Mouse (Mus musculus) embryonic facial prominence, embryonic 11.5 days (tissue): ENCODE data around the gene Phgdh. TPM values are rescaled to one million over a fixed set of nuclear protein-coding genes. Genes with fewer than 3 reads are reported as not detected.

Experiments
- ATAC-seq: fragments of 200-750 bp; cut with Nextera tagmentation; replicated peaks from 2 replicates; pipeline ENCODE4 v1.8.0; 2017; ENCODE audit warnings: low read depth; ENCODE audit not compliant: insufficient number of reproducible peaks, low FRiP score, low TSS enrichment
- DNase-seq: peaks from one replicate; pipeline ENCODE4 v3.0.0-alpha.2; 2015; ENCODE audit warnings: low spot score
- H3K27ac ChIP-seq: fragments of 300-500 bp; sonication (generic); replicated peaks from 2 replicates; pipeline ENCODE4 v1.5.1; 2014; ENCODE audit warnings: mild to moderate bottlenecking, low read depth, low read length, control low read depth
- H3K27me3 ChIP-seq: fragments of 300-500 bp; sonication (generic); 2 replicates; pipeline ENCODE4 v1.6.1; 2014; ENCODE audit warnings: mild to moderate bottlenecking, low read length, moderate library complexity, mixed read lengths; ENCODE audit not compliant: control insufficient read depth, insufficient read depth
- H3K36me3 ChIP-seq: fragments of 300-500 bp; sonication (generic); replicated peaks from 2 replicates; pipeline ENCODE4 v1.6.1; 2014; ENCODE audit warnings: low read depth, mild to moderate bottlenecking, low read length, moderate library complexity, mixed read lengths; ENCODE audit not compliant: control insufficient read depth, insufficient read depth
- H3K4me1 ChIP-seq: fragments of 300-500 bp; sonication (generic); 2 replicates; pipeline ENCODE4 v1.6.1; 2014; ENCODE audit warnings: low read length, mixed read lengths; ENCODE audit not compliant: control insufficient read depth, insufficient read depth
- H3K4me2 ChIP-seq: fragments of 300-500 bp; sonication (generic); 2 replicates; pipeline ENCODE4 v1.6.1; 2014; ENCODE audit warnings: low read depth, mild to moderate bottlenecking, control low read depth, low read length, moderate library complexity
- H3K4me3 ChIP-seq: fragments of 300-500 bp; sonication (generic); 2 replicates; pipeline ENCODE4 v1.5.1; 2014; ENCODE audit warnings: low read depth, low read length, control low read depth
- H3K9ac ChIP-seq: fragments of 300-500 bp; sonication (generic); replicated peaks from 2 replicates; pipeline ENCODE4 v1.6.1; 2014; ENCODE audit warnings: mild to moderate bottlenecking, control low read depth, low read length
- H3K9me3 ChIP-seq: fragments of 300-500 bp; sonication (generic); replicated peaks from 2 replicates; pipeline ENCODE4 v1.6.1; 2016; ENCODE audit warnings: mild to moderate bottlenecking, low read length, inconsistent platforms, mixed read lengths; ENCODE audit not compliant: control insufficient read depth
- WGBS: fragments of 180-500 bp; shearing (Covaris S2); extraction: QIAGEN DNeasy Blood & Tissue Kit; methylation state at CpG from one replicate; pipeline ENCODE4 v1.1.7; 2014; 5-methylcytosine and 5-hydroxymethylcytosine counted together
- polyA plus RNA-seq: library from polyadenylated mRNA; unstranded; fragments of >200 nt; fragmentation: Nextera tagmentation; extraction: Ambion mirVana; gene quantifications from 2 replicates; pipeline ENCODE4 v1.2.1, GENCODE M21; 2014

The Phgdh gene
- polyA plus RNA-seq, 1 experiment from 2014 or later, result 306 TPM

DNA sequence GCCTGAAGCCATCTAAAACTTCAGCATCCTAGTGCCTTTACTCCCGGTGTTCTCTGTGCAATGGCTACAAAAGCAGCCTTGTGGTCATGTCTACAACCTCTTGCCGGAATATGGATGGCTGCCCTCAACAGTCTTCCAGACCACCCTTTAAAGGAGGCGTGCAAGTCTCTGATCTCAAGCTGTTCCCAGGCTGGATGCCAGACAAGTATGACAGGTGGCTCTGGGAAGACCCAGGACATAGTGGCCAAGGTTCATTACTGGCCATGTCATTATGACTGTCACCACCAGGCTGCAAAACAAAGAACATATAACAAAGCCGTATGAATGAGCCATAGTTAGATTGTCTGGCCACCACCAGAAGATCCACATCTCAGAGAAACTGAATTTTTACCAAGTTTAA, 38.5 kb upstream of the Phgdh start:
- no peak for DNase-seq
- Histone ChIP-seq H3K4me2 (no peak overlapping the region), H3K4me1 (no peaks in the 10 kb centered on the region), H3K9ac (no peak overlapping the region), H3K27ac (no peak overlapping the region), H3K9me3 (no peaks in the 10 kb centered on the region), H3K4me3 (no peak overlapping the region), H3K27me3 (no peaks in the 10 kb centered on the region), H3K36me3 (no peaks in the 10 kb centered on the region)
- ATAC-seq, result no peak
- 83% methylated on average over 4 of the region's 4 CpGs for WGBS

DNA sequence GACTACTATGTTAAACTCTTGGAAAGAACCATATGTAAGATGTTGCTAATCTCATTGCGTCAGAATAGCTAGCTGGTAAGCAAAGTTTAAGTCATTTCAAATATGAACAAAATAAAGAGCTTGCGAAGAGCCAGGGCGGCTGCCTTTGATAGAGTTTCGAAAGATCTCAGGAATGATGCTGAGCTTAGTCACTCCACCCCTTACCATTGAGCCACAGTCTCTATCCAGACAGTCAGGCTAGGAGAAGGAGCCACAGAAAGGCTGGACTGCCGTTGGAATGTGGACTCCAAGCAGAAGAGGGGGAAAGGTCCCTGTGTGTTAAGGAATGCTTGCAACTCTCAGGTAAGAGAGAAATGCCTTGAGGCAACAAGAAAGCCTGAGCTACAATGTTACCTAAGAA, 35.2 kb upstream of the Phgdh start:
- WGBS, result 83% methylated on average over 5 of the region's 5 CpGs
- DNase-seq (no peak), ATAC-seq (no peak)
- H3K27ac ChIP-seq, result no peak overlapping the region
- no peak overlapping the region for H3K9ac ChIP-seq
- no peaks in the 10 kb centered on the region for H3K27me3 ChIP-seq
- no peak overlapping the region for H3K4me3 ChIP-seq
- no peak overlapping the region for H3K4me2 ChIP-seq
- H3K4me1 ChIP-seq, result no peaks in the 10 kb centered on the region
- no peaks in the 10 kb centered on the region for H3K36me3 ChIP-seq
- H3K9me3 ChIP-seq, result no peaks in the 10 kb centered on the region

DNA sequence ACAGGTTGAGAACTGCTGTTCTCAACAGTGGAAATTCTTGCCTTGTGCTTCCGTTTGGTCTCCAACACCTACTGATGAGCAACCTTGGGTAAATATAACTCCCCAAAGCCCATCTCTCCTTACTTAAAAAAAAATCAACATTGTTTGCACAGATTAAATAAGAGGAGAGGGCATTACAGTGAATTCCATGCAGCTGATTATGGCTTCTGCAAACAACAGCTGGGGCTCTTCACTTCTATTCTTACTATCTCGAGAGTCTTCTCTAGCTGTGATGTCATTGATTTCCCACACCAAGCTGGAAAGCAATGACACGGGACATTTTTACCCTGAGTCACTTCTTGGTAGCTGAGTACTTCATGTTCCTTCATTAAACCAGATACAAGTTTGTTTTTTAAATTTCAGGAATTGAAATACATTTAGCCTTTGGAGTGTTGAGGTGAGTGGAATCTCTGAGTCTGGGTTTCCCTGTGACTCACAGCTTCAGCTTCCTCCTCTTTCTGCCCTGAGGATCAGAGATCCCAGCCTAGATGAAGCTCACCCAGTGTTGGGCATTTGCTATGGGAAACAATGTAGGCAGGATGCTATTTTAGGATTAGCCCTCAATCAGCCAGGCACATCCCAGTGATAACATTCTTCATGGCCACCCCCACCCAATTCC, 34.4 kb upstream of the Phgdh start:
- DNase-seq (no peak), ATAC-seq (no peak)
- Histone ChIP-seq H3K4me2 (no peak overlapping the region), H3K4me3 (no peak overlapping the region), H3K27me3 (no peaks in the 10 kb centered on the region), H3K4me1 (no peaks in the 10 kb centered on the region), H3K36me3 (no peaks in the 10 kb centered on the region), H3K9ac (no peak overlapping the region), H3K9me3 (no peaks in the 10 kb centered on the region), H3K27ac (no peak overlapping the region)
- 79% methylated on average over 3 of the region's 3 CpGs for WGBS

DNA sequence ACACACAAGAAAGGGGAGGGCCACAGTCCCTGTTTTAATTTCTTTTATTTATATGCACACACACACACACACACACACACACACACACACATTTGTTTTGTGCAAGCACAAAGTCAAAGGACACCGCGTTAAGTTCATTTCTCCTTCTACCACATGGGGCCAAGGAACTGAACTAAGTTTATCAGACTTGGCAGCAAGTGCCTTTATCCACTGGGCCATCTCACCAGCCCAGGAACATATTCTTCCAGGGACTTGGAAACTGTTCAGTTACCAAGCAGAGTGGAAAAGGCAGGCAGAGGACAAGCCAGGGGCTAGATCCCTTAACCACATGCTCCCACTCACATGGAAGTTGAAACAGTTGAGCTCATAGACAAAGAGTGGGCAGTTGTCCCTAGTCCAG, 29.0 kb upstream of the Phgdh start:
- no peak overlapping the region for H3K9ac ChIP-seq
- DNase-seq, result no peak

DNA sequence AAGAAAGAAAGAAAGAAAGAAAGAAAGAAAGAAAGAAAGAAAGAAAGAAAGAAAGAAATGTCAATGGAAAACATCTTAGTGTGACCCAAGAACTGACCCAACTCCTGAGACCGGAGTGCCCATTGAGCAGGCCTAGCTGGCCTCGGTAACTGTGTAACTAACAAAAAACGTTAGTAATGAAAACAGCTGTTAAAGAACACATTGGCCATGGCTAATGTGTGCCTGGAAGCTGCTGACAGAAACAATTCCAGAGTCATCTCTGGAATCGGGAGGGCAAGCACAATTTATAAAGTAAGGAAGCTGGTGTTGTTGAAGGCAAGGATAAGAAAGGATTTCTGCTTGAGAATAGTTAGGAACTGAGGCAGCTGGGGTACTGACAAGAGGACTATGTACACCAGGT, 28.5 kb upstream of the Phgdh start:
- ATAC-seq (no peak), DNase-seq (no peak)
- H3K4me3 ChIP-seq, result no peak overlapping the region
- no peaks in the 10 kb centered on the region for H3K36me3 ChIP-seq
- H3K9ac ChIP-seq, result no peak overlapping the region
- 67% methylated on average over 4 of the region's 4 CpGs for WGBS
- H3K27me3 ChIP-seq, result no peaks in the 10 kb centered on the region
- no peaks in the 10 kb centered on the region for H3K9me3 ChIP-seq
- no peak overlapping the region for H3K27ac ChIP-seq
- H3K4me1 ChIP-seq, result no peaks in the 10 kb centered on the region
- H3K4me2 ChIP-seq, result no peak overlapping the region

More for the DNA sequence above, 29.0 kb upstream of the Phgdh start:
- H3K36me3 ChIP-seq, result no peaks in the 10 kb centered on the region
- H3K4me1 ChIP-seq, result no peaks in the 10 kb centered on the region
- H3K4me2 ChIP-seq, result no peak overlapping the region
- WGBS, result 90% methylated on average over 2 of the region's 2 CpGs
- no peak for ATAC-seq
- H3K4me3 ChIP-seq, result no peak overlapping the region
- H3K27me3 ChIP-seq, result no peaks in the 10 kb centered on the region
- no peak overlapping the region for H3K27ac ChIP-seq
- no peaks in the 10 kb centered on the region for H3K9me3 ChIP-seq

DNA sequence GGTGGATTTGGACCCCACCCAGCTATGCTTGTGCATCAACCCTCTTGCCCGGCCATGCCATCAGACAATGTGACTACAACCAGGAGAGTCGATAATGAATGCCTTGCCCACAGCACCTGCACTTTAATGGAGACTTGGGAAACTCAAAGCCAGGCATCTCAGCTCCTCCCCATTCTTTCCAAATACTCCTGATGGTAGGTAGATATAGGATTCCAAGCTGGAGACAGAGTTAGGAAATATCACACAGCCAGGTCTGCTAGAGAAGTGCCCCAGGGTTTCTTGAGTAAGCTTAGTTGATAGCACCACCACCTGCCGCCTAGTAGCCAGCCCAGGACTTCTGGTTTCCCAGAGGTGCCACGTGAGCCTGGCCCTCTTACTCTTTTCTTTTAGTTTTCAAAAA, 27.0 kb upstream of the Phgdh start:
- no peak overlapping the region for H3K27ac ChIP-seq
- 79% methylated on average over 4 of the region's 4 CpGs for WGBS
- no peaks in the 10 kb centered on the region for H3K4me1 ChIP-seq
- DNase-seq (no peak), ATAC-seq (no peak)
- H3K27me3 ChIP-seq, result no peaks in the 10 kb centered on the region
- no peak overlapping the region for H3K4me2 ChIP-seq
- H3K36me3 ChIP-seq, result no peaks in the 10 kb centered on the region
- no peak overlapping the region for H3K4me3 ChIP-seq
- H3K9ac ChIP-seq, result no peak overlapping the region
- no peaks in the 10 kb centered on the region for H3K9me3 ChIP-seq

DNA sequence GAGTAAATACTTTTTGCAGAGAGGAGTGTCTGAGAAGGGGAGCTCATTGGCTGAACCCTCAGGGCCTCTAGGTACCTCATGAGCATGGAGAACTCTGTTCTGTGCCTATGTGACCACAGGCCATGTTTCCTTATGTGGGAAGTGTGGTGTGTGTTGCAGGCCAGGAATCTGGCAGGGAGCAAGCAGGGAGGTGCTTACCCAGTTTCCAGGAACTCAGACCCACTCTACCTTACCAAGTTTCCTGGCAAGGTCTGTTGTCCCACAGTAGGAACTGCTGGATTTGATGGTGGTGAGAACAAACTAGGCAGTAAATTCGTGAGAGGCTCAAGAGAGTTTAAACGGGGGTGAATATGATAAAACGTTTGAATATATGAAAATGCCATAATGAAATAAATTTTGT, 26.3 kb upstream of the Phgdh start:
- no peak overlapping the region for H3K4me3 ChIP-seq
- WGBS, result 81% methylated on average over 3 of the region's 3 CpGs
- H3K4me1 ChIP-seq, result no peaks in the 10 kb centered on the region
- ATAC-seq (no peak), DNase-seq (no peak)
- H3K9me3 ChIP-seq, result no peaks in the 10 kb centered on the region
- no peaks in the 10 kb centered on the region for H3K27me3 ChIP-seq
- no peak overlapping the region for H3K4me2 ChIP-seq
- H3K27ac ChIP-seq, result no peak overlapping the region
- no peak overlapping the region for H3K9ac ChIP-seq
- no peaks in the 10 kb centered on the region for H3K36me3 ChIP-seq

DNA sequence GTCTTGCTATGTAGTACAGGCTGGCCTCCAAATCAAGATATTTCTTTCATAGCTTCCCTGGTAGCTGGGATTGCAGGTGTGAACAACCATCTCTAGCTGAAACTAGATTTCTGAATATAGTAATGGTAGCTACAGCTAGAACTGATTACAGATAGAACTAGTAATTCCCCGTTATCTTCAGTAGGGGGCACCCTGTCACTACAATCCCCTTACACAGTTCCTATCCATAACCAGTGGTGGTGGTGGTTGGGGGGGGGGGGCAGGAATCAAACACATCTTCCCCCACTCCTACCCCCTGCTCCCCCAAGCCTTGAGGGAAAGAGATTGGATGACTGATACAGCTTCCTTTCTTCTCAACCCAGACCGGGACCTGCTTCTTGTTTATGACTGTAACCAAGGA, 23.0 kb upstream of the Phgdh start:
- Histone ChIP-seq H3K4me2 (no peak overlapping the region), H3K27ac (no peak overlapping the region), H3K4me1 (no peaks in the 10 kb centered on the region), H3K9ac (no peak overlapping the region), H3K9me3 (no peaks in the 10 kb centered on the region), H3K4me3 (no peak overlapping the region), H3K36me3 (no peaks in the 10 kb centered on the region), H3K27me3 (no peaks in the 10 kb centered on the region)
- DNase-seq (peak; percentile 49), ATAC-seq (no peak)
- 33% methylated on average over 2 of the region's 2 CpGs for WGBS
